In the genomic region with DNA sequence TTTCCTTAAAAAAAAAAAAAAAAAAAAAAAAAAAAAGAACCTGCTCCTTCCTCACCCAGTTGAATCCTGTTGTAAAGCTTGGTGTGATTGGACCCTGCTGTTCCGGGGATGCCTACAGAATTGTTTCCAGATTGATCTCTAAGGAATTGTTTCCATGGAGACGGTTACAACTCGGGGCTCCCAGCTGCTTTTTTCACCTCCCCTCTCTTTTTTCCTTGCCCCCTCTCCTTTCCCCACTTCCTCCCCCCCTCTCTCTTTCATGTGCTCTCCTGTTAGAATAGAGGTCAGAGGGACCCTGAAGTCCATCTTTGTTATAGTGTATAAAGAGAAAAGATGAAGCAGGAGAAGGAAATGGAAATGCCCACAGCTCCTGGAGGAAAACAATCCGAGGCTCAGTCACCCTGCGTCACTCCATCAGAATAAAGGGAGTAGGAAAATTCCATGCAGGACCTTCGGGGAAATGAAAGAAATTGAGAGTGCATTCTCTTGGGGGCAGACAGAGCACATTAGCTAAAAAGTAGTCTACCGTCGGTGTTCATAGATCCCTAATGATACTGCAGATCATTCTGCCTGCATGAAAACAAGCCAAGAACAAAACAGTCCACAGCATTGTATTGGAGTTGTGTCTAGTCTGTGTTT, we compare ENCODE assay signal across 9 mouse cellular contexts. TPM values are rescaled to one million over a fixed set of nuclear protein-coding genes. Genes with fewer than 3 reads are reported as not detected.
DNase-seq lines count a peak whose midpoint lies in the region; ATAC-seq and TF ChIP-seq lines count a peak whose summit lies in the region.
"Had no signal": no experiment of that assay in that cellular context is flagged by ENCODE, and none has a peak within 500 bp of the region (broad histone marks: within the 10 kb centered on the region; RNA-seq: fewer than 3 reads in every experiment).

No protein-coding gene starts in this region.

- H3K36me3 ChIP-seq in hindbrain, embryonic 10.5 days: no peaks in the 10 kb centered on the region
- H3K36me3 ChIP-seq in midbrain, embryonic 13.5 days: no peaks in the 10 kb centered on the region

- H3K4me1 ChIP-seq in hindbrain, embryonic 10.5 days (replicated peaks): peaks cover 54% of the 10 kb centered on the region
- H3K4me1 ChIP-seq in midbrain, embryonic 13.5 days (replicated peaks): peaks cover 51% of the 10 kb centered on the region

- no peaks in the 10 kb centered on the region for H3K9me3 ChIP-seq in hindbrain, embryonic 10.5 days
- no peaks in the 10 kb centered on the region for H3K9me3 ChIP-seq in midbrain, embryonic 13.5 days

- DNase-seq in Muller cell, postnatal 12 days (ENCODE audit: inconsistent ontology term): peak; percentile 24
- DNase-seq in embryo, embryonic 10 days (ENCODE audit: low spot score): peak; percentile 78
- peak; percentile 64 for DNase-seq in hindbrain, embryonic 10.5 days (ENCODE audit: low spot score)
- no peak for DNase-seq in heart, adult 11 months
- DNase-seq in lung, postnatal 14 days: no peak
- DNase-seq in gastrocnemius, adult 2 months: no peak
- DNase-seq: heart, postnatal 36 days had no signal

- peak overlapping the region; percentile 49; the same call in 1 of the 2 replicates for H3K9ac ChIP-seq in midbrain, embryonic 13.5 days (replicated peaks)

- intact Hi-C loops in gastrocnemius, adult 2 months (cut with DNase I): loop anchor here (5.0 to 10.0 kb wide), 3 partner anchors 89 to 311 kb away; a partner anchor contains a TSS

- peak overlapping the region; percentile 95 for H3K4me3 ChIP-seq in hindbrain, embryonic 10.5 days
- H3K4me3 ChIP-seq in midbrain, embryonic 13.5 days (replicated peaks): peak overlapping the region; percentile 90
- no peak overlapping the region for H3K4me3 ChIP-seq in gastrocnemius, adult 2 months
- H3K4me3 ChIP-seq: erythroblast, embryonic 14.5 days had no signal

- H3K4me2 ChIP-seq in midbrain, embryonic 13.5 days (replicated peaks): peak overlapping the region; percentile 92

- H3K27me3 ChIP-seq in hindbrain, embryonic 10.5 days (ENCODE audit: insufficient read depth, poor library complexity, severe bottlenecking): no peaks in the 10 kb centered on the region
- H3K27me3 ChIP-seq in midbrain, embryonic 13.5 days: no peaks in the 10 kb centered on the region

- no peak for ATAC-seq in midbrain, embryonic 13.5 days

- 12% methylated on average over 8 of the region's 8 CpGs for WGBS in hindbrain, embryonic 10.5 days
- 1% methylated on average over 8 of the region's 8 CpGs for WGBS in midbrain, embryonic 13.5 days

- peak overlapping the region; percentile 100 for H3K27ac ChIP-seq in hindbrain, embryonic 10.5 days
- H3K27ac ChIP-seq in midbrain, embryonic 13.5 days: peak overlapping the region; percentile 100
- no peak overlapping the region for H3K27ac ChIP-seq in gastrocnemius, adult 2 months

- no peak for TF ChIP-seq CTCF in gastrocnemius, adult 2 months (IDR thresholded peaks at IDR 0.05)

RNA-seq across cellular contexts. Expression of a gene that starts 2.2 kb away (rescaled TPM):
- polyA plus RNA-seq in hindbrain, embryonic 10.5 days (2016; fragmentation: Nextera tagmentation; extraction: Ambion mirVana): 0.52 and 0.88 TPM in 2 replicates
- 1.3 TPM in 2 replicates for polyA plus RNA-seq in midbrain, embryonic 13.5 days (2015; fragmentation: Nextera tagmentation; extraction: Ambion mirVana)
- total RNA-seq in gastrocnemius, adult 2 months (2021): 1 to 10 TPM; 2.8 to 5.4 TPM
- polyA plus RNA-seq: erythroblast, embryonic 14.5 days had no signal

RNA-seq across cellular contexts. Expression of a gene that starts 2.3 kb away (rescaled TPM):
- polyA plus RNA-seq in hindbrain, embryonic 10.5 days (2016; fragmentation: Nextera tagmentation; extraction: Ambion mirVana): 193 and 201 TPM in 2 replicates
- 242 and 243 TPM in 2 replicates for polyA plus RNA-seq in midbrain, embryonic 13.5 days (2015; fragmentation: Nextera tagmentation; extraction: Ambion mirVana)
- 10 to 100 TPM; 21.6 to 25.4 TPM for total RNA-seq in gastrocnemius, adult 2 months (2021)

RNA-seq across cellular contexts. Expression of a gene that starts 33.7 kb away (rescaled TPM):
- 1.6 and 2.0 TPM in 2 replicates for polyA plus RNA-seq in hindbrain, embryonic 10.5 days (2016; fragmentation: Nextera tagmentation; extraction: Ambion mirVana)
- 1.0 and 1.3 TPM in 2 replicates for polyA plus RNA-seq in midbrain, embryonic 13.5 days (2015; fragmentation: Nextera tagmentation; extraction: Ambion mirVana)
- 1 to 10 TPM in 1 of 2 experiments, under 1 TPM in 1; 0.66 to 1.1 TPM for total RNA-seq in gastrocnemius, adult 2 months (2021)
- polyA plus RNA-seq: erythroblast, embryonic 14.5 days had no signal

RNA-seq across cellular contexts. Expression of a gene that starts 46.3 kb away (rescaled TPM):
- 20.6 and 23.4 TPM in 2 replicates for polyA plus RNA-seq in hindbrain, embryonic 10.5 days (2016; fragmentation: Nextera tagmentation; extraction: Ambion mirVana)
- 51.7 and 55.5 TPM in 2 replicates for polyA plus RNA-seq in midbrain, embryonic 13.5 days (2015; fragmentation: Nextera tagmentation; extraction: Ambion mirVana)
- 1 to 10 TPM; 3.8 to 4.7 TPM for total RNA-seq in gastrocnemius, adult 2 months (2021)
- polyA plus RNA-seq: erythroblast, embryonic 14.5 days had no signal

Comparison
In these comparisons a context has a peak if more than half of its experiments do, and no peak if none do; other contexts are left out.
1. DNase-seq: peak in Muller cell, postnatal 12 days (single experiment), embryo, embryonic 10 days (single experiment) and hindbrain, embryonic 10.5 days (single experiment); none in heart, adult 11 months (single experiment), lung, postnatal 14 days (single experiment) and gastrocnemius, adult 2 months (single experiment).